Mouse (Mus musculus) forebrain, embryonic 16.5 days (tissue): Measurements from ENCODE around the gene Timm23. TPM values are rescaled to one million over a fixed set of nuclear protein-coding genes. Genes with fewer than 3 reads are reported as not detected.
"Not testable (repeated sequence)": the region's sequence is repeated elsewhere in the genome, so short reads cannot be mapped to it uniquely, and the experiment has no call there.

Experiments used
- ATAC-seq: fragments of 200-750 bp; cut with Nextera tagmentation; 2 replicates; pipeline ENCODE4 v1.8.0; 2017; ENCODE audit warnings: mild to moderate bottlenecking, moderate library complexity
- H3K27ac ChIP-seq: fragments of 300-500 bp; sonication (generic); 2 replicates; pipeline ENCODE4 v1.5.1; 2014; ENCODE audit warnings: low read length, control low read depth
- H3K27me3 ChIP-seq: fragments of 300-500 bp; sonication (generic); replicated peaks from 2 replicates; pipeline ENCODE4 v1.6.1; 2014; ENCODE audit warnings: low read length; ENCODE audit not compliant: control insufficient read depth, insufficient read depth
- H3K36me3 ChIP-seq: fragments of 300-500 bp; sonication (generic); 2 replicates; pipeline ENCODE4 v1.6.1; 2014; ENCODE audit not compliant: control insufficient read depth, insufficient read depth
- H3K4me1 ChIP-seq: fragments of 300-500 bp; sonication (generic); replicated peaks from 2 replicates; pipeline ENCODE4 v1.6.1; 2014; ENCODE audit warnings: low read length; ENCODE audit not compliant: control insufficient read depth, insufficient read depth
- H3K4me2 ChIP-seq: fragments of 300-500 bp; sonication (generic); 2 replicates; pipeline ENCODE4 v1.6.1; 2014; ENCODE audit warnings: mild to moderate bottlenecking, low read length, control low read depth
- H3K4me3 ChIP-seq: fragments of 300-500 bp; sonication (generic); replicated peaks from 2 replicates; pipeline ENCODE4 v1.5.1; 2014; ENCODE audit warnings: mild to moderate bottlenecking, low read length, control low read depth
- H3K9ac ChIP-seq: fragments of 300-500 bp; sonication (generic); replicated peaks from 2 replicates; pipeline ENCODE4 v1.6.1; 2014; ENCODE audit warnings: low read depth, low read length, control low read depth
- H3K9me3 ChIP-seq: fragments of 300-500 bp; sonication (generic); 2 replicates; pipeline ENCODE4 v1.6.1; 2016; ENCODE audit warnings: low read length; ENCODE audit not compliant: control insufficient read depth
- WGBS: fragments of 180-500 bp; shearing (Covaris S2); extraction: QIAGEN DNeasy Blood & Tissue Kit; methylation state at CpG from one replicate; pipeline ENCODE4 v1.1.7; 2014; 5-methylcytosine and 5-hydroxymethylcytosine counted together
- polyA plus RNA-seq: library from polyadenylated mRNA; unstranded; fragments of >200 nt; fragmentation: Nextera tagmentation; extraction: Ambion mirVana; gene quantifications from 2 replicates; pipeline ENCODE4 v1.2.1, GENCODE M21; 2015

Timm23 gene
- polyA plus RNA-seq, 1 experiment from 2014 or later = 221 TPM

DNA sequence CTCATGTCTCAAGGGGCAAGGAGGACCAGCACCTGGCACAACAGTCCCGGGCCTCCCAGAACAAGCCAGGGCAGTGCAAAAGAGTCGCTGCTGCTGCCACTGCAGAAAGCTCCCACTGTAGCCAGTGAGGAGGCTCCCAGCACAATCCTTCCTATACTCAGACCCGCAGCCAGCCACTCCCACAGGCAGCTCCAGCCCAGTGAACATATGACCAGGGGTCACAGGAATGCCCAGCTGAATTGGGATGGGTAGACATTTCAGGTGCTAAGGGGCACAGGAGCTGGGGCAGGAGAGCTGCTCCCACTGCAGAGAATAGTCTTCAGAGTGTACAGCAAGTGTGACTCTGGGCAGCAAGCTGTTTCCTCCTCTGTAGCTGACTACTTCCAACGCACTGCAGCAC lies 56.3 kb downstream of the Timm23 start:
- 76% methylated on average over 4 of the region's 4 CpGs for WGBS
- no peak overlapping the region for H3K27ac ChIP-seq
- no peak overlapping the region for H3K4me2 ChIP-seq
- H3K4me3 ChIP-seq = no peak overlapping the region
- H3K4me1 ChIP-seq = no peaks in the 10 kb centered on the region
- no peak overlapping the region for H3K9ac ChIP-seq
- no peaks in the 10 kb centered on the region for H3K27me3 ChIP-seq
- no peak for ATAC-seq
- peaks cover 9% of the 10 kb centered on the region; the same call in 1 of the 2 replicates for H3K9me3 ChIP-seq
- H3K36me3 ChIP-seq = no peaks in the 10 kb centered on the region

DNA sequence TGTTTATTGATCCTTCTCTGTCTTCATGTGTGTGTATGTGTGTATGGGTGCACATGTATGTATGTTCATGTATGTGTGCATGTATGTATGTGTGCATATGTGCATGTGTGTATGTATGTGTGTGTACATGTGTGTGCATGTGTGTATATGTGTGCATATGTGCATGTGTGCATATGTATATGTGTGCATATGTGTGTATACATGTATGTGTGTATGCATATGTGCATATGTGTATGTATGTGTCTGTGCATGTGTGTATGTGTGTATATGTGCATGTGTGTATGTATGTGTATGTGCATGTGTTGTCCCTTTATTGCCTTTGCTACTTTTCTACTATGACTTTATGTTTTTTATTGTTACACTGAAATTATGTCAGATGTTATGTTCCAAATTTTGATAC lies 57.0 kb downstream of the Timm23 start:
- no peak overlapping the region for H3K27ac ChIP-seq
- H3K4me1 ChIP-seq = no peaks in the 10 kb centered on the region
- H3K27me3 ChIP-seq = no peaks in the 10 kb centered on the region
- no peaks in the 10 kb centered on the region for H3K36me3 ChIP-seq
- no peak overlapping the region for H3K9ac ChIP-seq
- H3K4me2 ChIP-seq = no peak overlapping the region
- H3K9me3 ChIP-seq = peaks cover 9% of the 10 kb centered on the region; the same call in 1 of the 2 replicates
- no peak for ATAC-seq
- no peak overlapping the region for H3K4me3 ChIP-seq

DNA sequence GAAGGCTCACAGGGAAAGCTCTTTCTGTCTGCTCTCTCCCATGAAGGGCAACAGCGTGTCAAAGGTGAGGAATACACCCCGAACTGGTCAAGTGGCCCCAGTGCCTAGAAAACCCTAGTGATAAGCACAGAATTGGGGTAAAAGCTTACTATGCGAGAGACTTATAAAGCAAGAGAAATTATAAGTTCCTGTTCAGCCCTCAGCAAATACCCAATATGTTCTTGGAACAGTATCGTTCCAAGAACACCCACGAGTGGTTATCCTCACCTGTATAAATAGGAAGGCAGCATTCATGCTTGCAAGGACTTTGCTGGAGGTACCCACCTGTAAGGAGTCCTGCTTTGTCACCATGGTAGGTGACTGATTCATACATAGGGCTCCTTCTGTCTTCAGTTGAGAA lies 60.0 kb downstream of the Timm23 start, which contains the start of gene Msmb:
TSS of gene Msmb (plus strand) at position 301 of the 400 bp plus-strand sequence.
- Histone ChIP-seq H3K4me1 (no peaks in the 10 kb centered on the region), H3K27me3 (no peaks in the 10 kb centered on the region), H3K36me3 (no peaks in the 10 kb centered on the region), H3K27ac (no peak within 1 kb of the TSS), H3K9ac (no peak within 1 kb of the TSS), H3K4me2 (no peak within 1 kb of the TSS), H3K4me3 (no peak within 1 kb of the TSS), H3K9me3 (peaks cover 1% of the 10 kb centered on the region; the same call in 1 of the 2 replicates)
- 90% methylated on average over 5 of the region's 5 CpGs for WGBS
- no peak for ATAC-seq

DNA sequence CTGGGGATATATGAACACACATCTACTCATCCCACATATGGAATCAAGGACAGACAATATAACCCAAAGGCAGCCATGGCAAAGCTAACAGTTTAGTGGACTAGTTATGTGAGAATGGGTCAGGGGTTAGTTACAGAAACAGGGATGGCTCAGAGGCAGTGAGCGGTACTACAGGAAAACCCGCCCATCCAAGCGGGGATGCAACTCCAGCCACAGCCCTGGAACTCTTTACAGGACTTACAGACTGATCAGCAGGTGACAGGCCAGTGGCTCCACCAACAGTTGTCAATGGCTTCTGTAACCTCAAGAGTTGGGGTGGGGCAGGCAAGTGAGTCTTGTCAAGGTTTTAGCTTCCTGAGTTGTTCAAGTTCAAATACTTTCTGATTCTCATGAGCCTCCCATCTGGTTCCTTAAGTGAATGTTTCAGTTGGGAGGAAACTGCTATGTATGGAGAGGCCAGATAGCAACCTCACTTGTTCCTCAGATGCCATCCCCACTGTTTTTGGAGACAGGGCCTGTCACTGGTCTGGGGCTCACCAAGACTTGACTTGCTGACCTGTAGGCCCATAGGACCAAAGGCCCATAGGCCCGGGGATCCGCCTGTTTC lies 61.2 kb downstream of the Timm23 start:
- no peaks in the 10 kb centered on the region for H3K9me3 ChIP-seq
- WGBS = 80% methylated on average over 5 of the region's 5 CpGs
- H3K27me3 ChIP-seq = no peaks in the 10 kb centered on the region
- H3K27ac ChIP-seq = no peak overlapping the region
- no peak for ATAC-seq
- H3K4me2 ChIP-seq = no peak overlapping the region
- no peaks in the 10 kb centered on the region for H3K36me3 ChIP-seq
- H3K4me3 ChIP-seq = no peak overlapping the region
- H3K4me1 ChIP-seq = no peaks in the 10 kb centered on the region
- no peak overlapping the region for H3K9ac ChIP-seq

DNA sequence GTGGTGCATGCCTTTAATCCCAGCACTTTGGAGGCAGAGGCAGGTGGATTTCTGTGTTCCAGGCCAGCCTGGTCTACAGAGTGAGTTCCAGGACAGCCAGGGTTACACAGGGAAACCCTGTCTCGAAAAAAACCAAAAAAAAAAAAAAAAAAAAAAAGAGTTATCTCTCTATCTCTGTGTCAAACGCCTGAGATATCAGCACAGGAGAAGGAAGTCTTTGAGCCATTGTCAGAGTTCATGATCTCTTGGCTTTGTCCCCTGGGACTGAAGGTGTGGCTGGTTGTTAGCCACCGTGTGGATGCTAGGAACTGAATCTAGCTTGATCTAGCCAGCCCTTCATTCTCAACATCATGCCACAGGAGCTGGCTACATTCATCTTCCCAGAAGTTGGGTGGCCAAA lies 65.2 kb downstream of the Timm23 start:
- not testable (repeated sequence) for H3K9me3 ChIP-seq, H3K27me3 ChIP-seq, H3K27ac ChIP-seq, H3K4me1 ChIP-seq, ATAC-seq, H3K4me2 ChIP-seq, H3K36me3 ChIP-seq, H3K4me3 ChIP-seq, H3K9ac ChIP-seq
- WGBS = 74% methylated on average over 3 of the region's 3 CpGs

DNA sequence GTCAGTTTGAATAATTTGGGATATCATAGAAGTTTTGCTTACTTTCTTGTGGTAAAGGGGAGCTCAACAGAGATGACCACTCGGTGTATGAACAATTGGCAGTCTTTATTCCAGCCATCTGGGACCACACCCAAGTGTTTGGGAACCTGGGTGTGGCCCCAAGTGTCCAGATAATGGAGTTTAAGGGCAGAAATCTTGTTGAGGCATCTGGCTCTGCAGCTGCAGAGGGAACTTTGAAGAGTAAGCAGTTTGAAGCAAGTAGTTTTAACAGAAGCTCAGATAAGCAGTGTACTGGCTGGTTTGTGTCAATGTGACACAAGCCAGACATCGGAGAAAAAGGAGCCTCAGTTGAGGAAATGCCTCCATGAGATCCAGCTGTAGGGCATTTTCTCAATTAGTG lies 67.4 kb downstream of the Timm23 start:
- Histone ChIP-seq H3K9ac (no peak overlapping the region), H3K4me3 (no peak overlapping the region), H3K9me3 (no peaks in the 10 kb centered on the region), H3K27ac (no peak overlapping the region), H3K27me3 (no peaks in the 10 kb centered on the region), H3K4me2 (no peak overlapping the region), H3K4me1 (no peaks in the 10 kb centered on the region), H3K36me3 (no peaks in the 10 kb centered on the region)
- 85% methylated on average over 2 of the region's 2 CpGs for WGBS
- no peak for ATAC-seq

DNA sequence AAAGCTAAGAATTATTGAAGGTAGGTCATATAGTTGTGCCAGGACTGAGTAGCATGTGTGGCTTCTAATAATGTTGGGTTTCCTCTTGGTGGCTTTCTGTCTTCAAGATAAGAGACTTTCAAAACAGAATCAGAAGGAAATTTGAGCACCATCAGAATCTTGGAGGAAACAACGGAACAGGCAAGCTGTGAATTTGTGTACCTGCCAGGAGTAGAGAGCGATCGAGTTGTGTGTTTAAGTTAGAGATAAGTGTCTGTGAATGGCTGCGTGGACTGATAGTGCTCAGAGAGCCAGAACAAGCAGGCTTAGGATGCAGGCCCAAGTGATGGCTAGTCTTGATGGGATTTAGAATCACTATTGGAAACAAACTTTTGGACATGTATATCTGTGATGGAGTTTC lies 69.9 kb downstream of the Timm23 start:
- 89% methylated on average over 4 of the region's 4 CpGs for WGBS
- no peak overlapping the region for H3K4me2 ChIP-seq
- no peak overlapping the region for H3K9ac ChIP-seq
- no peaks in the 10 kb centered on the region for H3K27me3 ChIP-seq
- H3K4me1 ChIP-seq = no peaks in the 10 kb centered on the region
- no peak for ATAC-seq
- no peaks in the 10 kb centered on the region for H3K9me3 ChIP-seq
- H3K27ac ChIP-seq = no peak overlapping the region
- H3K36me3 ChIP-seq = no peaks in the 10 kb centered on the region
- H3K4me3 ChIP-seq = no peak overlapping the region

Other genes with a start within 250 kb of the Timm23 start
- 0.33 and 0.50 TPM in 2 replicates for gene Galnt15, start 172.9 kb downstream of the Timm23 start, polyA plus RNA-seq
- gene Oxnad1, start 116.5 kb downstream of the Timm23 start, polyA plus RNA-seq = 22.6 and 24.3 TPM in 2 replicates
- 71.8 and 74.8 TPM in 2 replicates for gene Dph3, start 116.2 kb downstream of the Timm23 start, polyA plus RNA-seq
- gene Msmb, start 59.9 kb downstream of the Timm23 start, polyA plus RNA-seq = not detected in 2 replicates
- gene Ncoa4, start 42.0 kb downstream of the Timm23 start, polyA plus RNA-seq = 115 and 132 TPM in 2 replicates
- 40.7 and 44.2 TPM in 2 replicates for gene Parg, start 51 bp upstream of the Timm23 start, polyA plus RNA-seq
- 25.2 and 29.6 TPM in 2 replicates for gene Ogdhl, start 120.1 kb upstream of the Timm23 start, polyA plus RNA-seq
- 0.68 and 0.70 TPM in 2 replicates for gene 1700024G13Rik, start 186.5 kb upstream of the Timm23 start, polyA plus RNA-seq